Mouse (Mus musculus) heart, postnatal 25 days (tissue): ENCODE measurements around the gene Irak3. TPM values are rescaled to one million over a fixed set of nuclear protein-coding genes. Genes with fewer than 3 reads are reported as not detected.

ENCODE experiments used
- DNase-seq: peaks from one replicate; pipeline ENCODE4 v3.0.0; 2022; ENCODE audit warnings: low spot score
- intact Hi-C: fragments of 180-260 bp; cut with DNase I; formaldehyde crosslinking; loops from one replicate; pipeline ENCODE4 v1.15.1; 2025
- total RNA-seq, 2 experiments: library from RNA; stranded (reverse); gene quantifications; 2 replicates each; pipeline ENCODE4 v1.2.3; 2021

Gene Irak3
- total RNA-seq, 2 experiments from 2014 or later: 3.2 to 4.2 TPM

DNA sequence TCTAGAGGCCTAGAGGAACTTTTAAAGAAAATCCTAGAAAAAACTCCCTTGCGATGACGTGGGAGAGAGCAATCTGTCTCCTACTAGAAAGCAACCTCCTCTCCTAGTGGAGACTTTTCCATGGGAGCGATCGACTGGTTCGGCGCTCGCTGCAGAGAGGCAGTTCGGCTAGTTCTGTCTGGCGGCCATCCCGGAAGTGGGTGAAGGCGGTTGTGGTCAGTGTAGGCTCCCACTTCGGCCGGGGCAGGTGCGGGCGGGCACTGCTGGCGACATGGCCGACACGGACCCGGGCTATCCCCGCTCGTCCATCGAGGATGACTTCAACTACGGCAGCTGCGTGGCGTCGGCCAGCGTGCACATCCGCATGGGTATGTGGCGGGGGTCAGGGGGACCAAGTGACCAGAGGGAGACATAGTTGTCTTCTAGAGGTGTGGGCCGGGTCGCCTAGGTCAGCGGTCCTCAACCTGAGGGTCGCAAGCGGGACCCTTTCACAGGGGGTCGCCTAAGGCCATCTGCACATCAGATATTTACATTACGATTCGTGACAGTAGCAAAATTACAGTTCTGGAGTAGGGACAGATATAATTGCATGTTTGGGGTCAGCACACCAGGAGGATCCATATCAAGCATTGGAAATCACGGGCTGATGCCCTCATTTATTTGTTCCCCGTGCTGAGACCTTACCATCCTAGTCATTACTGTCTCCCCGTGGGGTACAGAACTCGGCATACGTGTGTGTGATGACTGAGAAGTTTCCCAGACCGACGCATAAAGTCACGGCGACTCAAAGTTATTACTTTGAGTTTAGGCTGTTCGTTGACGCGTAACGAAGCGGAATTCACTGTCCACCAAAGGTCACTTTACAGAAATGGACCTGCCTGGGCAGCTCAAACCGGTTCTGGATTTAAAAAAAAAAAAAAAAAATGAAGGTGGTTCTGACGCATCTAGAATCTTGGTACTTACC, 6.9 kb upstream of the Irak3 start:
- DNase-seq: peak; percentile 68
- intact Hi-C loops: loop anchor here (5.0 kb wide), 1 partner anchor 97 kb away; the partner anchor contains the start of gene Helb

- intact Hi-C loops: loop anchor here (5.0 kb wide), 1 partner anchor 96 kb away; the partner anchor contains the start of gene Helb
- DNase-seq: no peak
Measured at GRCm38 (mm10) chr10:120208015-120208414, 6.1 kb upstream of the Irak3 start.

DNA sequence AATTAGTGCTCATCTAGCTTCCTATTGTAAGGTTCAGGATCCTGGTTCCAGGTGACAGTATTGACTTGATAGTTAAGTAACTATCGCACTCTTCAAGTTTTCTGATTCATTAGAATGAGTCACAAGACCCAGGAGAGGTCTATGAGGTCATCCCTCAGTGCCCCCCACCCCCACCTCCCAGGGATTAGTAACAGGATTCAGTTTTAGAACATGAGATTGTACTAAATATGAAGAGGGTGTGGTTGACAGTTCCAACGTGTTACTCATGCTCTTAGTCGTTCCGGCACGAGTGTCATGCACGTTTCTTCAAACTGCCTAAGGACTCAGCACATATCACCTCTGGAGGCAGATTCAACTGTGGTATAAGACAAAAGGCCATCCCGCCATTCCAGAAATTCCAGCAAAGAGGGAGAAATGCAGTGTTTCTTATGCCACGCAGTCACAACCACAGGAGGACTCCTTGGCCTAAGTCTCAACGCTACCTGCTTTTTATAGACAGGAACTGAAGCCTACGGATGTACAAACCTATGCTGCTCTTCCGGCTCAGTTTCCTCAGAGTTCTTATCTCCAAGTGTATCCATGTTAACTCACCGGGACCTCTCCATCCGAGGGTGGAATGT, 2.8 kb upstream of the Irak3 start:
- no peak for DNase-seq
- intact Hi-C loops: loop anchor here (5.0 kb wide), 2 partner anchors 92 to 557 kb away; partner anchors contain the start of gene Helb

DNA sequence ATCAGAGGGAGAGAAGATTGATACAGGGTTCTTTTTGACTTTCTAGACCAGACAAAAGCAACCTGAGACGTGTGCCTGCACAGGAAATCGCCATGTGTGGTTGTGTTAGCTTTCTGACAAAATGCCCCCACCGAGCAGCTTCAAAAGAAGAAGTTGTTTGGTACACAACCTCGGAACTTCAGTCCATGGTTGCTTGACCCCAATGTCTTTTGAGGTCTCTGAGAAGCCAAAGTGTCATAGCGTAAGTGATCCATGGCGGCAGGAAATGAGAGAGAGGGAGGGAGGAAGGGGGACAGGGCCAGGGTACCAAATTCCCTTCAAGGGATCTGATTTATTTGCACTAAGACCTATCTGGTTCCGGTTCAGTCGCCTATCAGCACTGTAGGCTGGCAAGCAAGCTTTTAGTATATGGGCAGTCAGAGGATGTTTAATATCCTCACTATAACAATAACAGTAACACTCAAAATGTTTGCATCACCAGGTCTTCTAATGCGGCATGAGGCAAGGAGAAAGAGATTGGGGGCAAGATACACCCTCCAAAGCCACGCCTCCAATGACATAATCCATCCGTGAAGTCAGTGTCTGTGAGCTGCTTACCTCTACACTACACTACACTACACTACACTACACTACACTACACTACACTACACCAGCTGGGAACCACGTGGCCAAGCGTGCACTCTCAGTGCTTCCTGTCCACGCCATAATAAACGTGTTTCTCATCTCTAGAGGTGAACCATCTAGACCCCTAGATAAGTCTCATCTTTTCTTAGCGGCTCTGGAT, 729 bp upstream of the Irak3 start:
- DNase-seq: no peak
- intact Hi-C loops: loop anchor here (5.0 kb wide), 1 partner anchor 555 kb away; no protein-coding TSS in a partner anchor

GRCm38 (mm10) chr10:120201131-120201921, 604 bp downstream of the Irak3 start, which contains the start of gene Tmbim4:
TSS of gene Tmbim4 (plus strand) at chr10:120201590.
- intact Hi-C loops: loop anchor here (2.0 to 5.0 kb wide), 2 partner anchors 19 to 554 kb away; no protein-coding TSS in a partner anchor

DNA sequence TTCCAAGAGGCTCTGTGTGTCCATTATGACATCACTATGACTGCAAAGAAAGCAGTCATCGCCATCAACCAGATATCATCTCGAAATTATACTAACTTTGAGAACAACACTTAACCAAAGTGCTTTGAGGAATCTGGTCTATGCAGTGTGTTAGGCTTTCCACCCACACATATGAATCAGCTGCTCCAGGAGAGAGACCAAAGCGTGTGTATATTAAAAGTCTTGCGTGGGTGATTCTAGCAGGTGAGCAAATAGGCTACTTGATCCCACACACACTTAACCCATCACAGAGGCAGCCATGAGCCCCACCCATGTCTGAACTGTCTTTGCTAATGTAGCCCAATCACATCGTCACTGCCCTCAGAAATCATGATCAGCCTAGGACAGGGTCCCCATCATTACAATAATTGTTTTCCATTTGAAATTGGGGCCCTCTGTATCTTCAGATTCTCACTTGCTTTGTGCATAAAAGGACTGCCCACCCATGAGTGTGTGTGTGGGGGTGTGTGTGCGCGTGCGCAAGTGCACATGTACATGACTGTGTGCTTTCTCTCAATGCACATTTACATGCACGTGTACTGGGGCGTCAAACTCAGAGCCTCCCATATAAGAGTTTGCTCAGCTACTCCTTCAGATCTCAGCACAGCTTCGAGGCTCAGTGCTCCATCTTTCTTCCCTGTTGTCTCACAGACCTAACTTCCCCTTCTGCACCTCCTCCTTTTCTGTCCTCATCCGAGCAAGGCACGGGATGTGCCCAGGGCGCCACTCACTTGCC, 4.7 kb downstream of the Irak3 start:
- no peak for DNase-seq
- intact Hi-C loops: no loop called here

More at GRCm38 (mm10) chr10:120201131-120201921, 604 bp downstream of the Irak3 start, which contains the start of gene Tmbim4:
- peak; percentile 76 for DNase-seq

DNA sequence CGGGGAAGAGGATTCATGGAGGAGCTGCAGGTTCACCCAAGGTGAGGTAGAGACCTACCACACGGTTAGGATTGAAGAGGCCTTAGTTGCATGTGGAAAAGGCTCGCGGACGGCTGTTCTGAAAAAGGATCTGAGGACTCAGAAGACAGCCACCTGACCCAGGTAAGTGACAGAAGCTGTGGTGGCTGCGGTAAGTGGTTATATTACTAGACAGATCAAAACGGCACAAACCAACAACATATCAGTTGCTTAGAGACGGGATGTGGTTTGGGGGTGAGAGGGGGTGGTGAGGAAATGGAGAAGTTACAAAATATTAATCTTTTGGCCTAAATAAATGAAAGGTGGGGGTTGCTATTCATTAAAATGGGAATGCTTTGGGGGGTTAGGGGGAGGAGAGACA, 8.7 kb downstream of the Irak3 start:
- no peak for DNase-seq
- intact Hi-C loops: no loop called here

DNA sequence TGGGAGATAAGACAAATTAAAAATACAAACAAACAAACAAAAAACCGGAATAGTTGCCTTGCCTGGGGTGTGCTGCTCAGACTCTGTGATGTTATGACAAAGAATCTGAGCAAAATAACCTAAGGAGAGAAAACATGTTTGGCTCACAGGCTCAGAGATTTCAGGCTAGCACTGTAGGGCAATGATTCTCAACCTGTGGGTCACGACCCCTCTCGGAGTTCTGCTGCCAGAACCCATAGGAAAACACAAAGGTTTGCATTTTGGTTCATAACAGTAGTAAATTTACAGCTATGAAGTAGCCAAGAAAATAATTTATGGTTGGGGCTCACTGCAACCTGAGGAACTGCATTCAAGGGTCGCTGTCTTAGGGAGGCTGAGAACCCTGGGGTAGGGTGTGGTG, 9.7 kb downstream of the Irak3 start:
- intact Hi-C loops: no loop called here
- DNase-seq: no peak

DNA sequence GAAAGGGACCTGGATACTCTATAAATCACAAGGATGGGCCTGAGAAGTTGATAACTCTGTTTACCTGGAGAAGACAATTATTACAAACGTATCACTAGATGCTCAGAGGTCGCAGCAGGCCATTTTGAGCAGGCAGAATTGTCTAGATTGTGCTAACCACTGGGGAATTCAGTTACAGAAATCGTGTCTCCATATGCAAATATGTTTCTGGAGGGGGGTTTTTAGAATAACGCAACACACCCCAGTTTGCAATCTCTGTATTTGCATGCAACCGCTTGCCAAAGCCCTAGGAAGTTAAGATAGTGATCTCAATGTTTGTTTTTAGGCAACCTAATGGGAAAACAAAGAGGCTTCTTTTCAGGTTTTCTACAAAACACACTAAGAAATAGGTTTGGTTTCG, 10.8 kb downstream of the Irak3 start:
- intact Hi-C loops: no loop called here
- no peak for DNase-seq

DNA sequence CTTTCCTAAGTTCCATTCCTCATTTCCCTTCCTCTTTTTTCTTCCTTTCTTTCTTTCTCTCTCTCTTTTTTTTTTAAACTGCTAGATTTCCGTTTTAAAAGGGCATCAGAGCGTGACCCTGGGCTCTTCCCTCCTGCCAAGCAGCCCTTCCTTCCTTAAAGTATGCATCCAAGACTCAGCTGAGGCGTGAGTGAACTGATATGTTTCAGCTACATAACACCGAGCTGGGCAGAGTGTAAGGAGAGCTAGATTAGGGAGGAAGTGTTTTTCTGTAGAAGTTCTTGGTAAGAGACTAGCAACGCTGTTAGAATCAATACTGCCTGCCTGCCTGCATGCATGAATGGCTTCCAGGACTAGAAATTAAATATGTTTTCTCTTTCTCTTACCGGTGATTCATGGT, 12.1 kb downstream of the Irak3 start:
- intact Hi-C loops: no loop called here
- DNase-seq: no peak

DNA sequence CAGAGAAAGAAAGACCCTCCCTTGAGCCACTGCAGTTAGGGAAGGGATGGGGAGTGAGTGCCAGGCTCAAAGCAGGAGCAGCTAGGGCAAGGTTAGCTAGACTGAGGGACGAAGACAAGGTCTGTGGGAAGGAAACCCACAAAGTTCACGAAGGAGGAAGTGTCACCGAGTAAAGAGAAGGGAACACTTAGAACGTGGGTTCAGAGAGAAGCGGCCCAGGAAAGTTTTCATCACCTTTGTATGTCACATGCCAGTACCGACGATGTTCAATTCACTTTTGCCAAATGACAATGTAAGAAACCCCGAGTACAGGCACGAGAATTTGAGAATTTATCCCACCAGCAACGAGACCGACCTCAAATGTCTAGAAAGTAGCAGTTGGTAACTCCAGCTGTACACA, 12.7 kb downstream of the Irak3 start:
- intact Hi-C loops: no loop called here
- no peak for DNase-seq

DNA sequence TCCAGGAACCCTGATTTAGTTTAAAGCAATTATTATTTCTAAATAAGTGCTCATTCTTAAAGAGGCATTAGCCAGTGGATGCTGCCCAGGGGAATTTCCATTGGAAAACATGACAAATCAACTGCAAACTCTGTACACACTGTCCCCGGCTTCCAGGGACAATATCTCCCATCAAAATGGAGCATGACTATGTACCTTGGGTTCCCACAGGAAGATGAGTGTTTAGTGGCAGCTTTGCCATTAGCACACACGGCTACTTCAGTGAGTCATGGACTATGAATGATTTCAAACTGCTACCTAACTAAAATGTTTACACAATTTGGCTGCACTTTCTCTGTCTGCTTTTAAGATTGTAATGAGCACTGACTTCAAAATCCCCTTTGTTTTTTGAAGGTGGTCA, 13.4 kb downstream of the Irak3 start:
- intact Hi-C loops: no loop called here

DNA sequence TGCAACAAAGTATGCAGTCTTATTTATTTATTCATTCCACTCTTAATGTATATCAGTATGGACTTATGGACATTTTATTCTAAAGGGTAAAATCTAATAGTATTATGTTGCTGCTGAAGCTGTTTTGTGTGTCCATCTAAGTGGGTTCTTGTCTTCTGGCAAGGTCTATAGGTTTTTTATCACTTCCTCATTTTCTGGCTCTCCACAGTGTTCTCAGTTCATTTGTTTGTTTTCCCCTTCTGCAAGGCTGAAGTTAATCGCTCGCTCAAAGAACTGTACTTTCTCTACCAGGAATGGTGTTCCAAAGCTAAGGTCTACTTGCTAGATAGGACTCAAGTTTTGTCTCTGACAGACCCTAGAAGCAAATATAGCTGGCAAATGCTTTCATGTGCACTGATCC, 18.6 kb downstream of the Irak3 start:
- intact Hi-C loops: loop anchor here (2.0 kb wide), 1 partner anchor 17 kb away; the partner anchor contains the start of gene Tmbim4
- DNase-seq: no peak

More for the DNA sequence above, 13.4 kb downstream of the Irak3 start:
- DNase-seq: no peak

DNA sequence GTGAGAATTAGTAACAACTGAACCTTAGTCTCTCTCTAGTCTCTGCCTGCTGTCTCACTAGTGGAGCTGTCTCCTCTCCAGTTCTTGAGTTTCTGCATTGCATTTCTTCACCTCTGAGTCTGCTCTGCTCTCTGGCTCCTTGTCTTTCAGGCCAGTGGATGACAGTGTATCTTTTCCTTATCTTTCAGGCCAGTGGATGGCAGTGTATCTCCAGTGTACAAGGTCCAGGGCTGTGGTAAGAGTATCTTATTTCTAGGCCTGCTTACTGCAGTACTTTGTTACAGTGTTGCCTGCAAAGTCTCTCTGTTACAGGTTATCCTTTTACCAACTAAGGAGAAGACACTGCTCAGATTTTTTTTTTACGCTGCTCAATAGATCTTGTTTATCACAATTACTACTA, 19.0 kb downstream of the Irak3 start:
- intact Hi-C loops: loop anchor here (2.0 kb wide), 1 partner anchor 18 kb away; the partner anchor contains the start of gene Tmbim4
- DNase-seq: no peak

GRCm38 (mm10) chr10:120174192-120174705, 27.7 kb downstream of the Irak3 start:
- intact Hi-C loops: no loop called here
- no peak for DNase-seq

GRCm38 (mm10) chr10:120171340-120171739, 30.6 kb downstream of the Irak3 start:
- intact Hi-C loops: no loop called here

GRCm38 (mm10) chr10:120170277-120170676, 31.7 kb downstream of the Irak3 start:
- intact Hi-C loops: no loop called here
- DNase-seq: no peak

More at GRCm38 (mm10) chr10:120171340-120171739, 30.6 kb downstream of the Irak3 start:
- DNase-seq: no peak

- intact Hi-C loops: no loop called here
- no peak for DNase-seq
Measured at GRCm38 (mm10) chr10:120169841-120170240, 32.1 kb downstream of the Irak3 start.
